Mouse (Mus musculus): ENCODE data around the gene Avpr1b. TPM values are rescaled to one million over a fixed set of nuclear protein-coding genes. Genes with fewer than 3 reads are reported as not detected.
"Not testable (repeated sequence)": the region's sequence is repeated elsewhere in the genome, so short reads cannot be mapped to it uniquely, and the experiment has no call there.

Gene Avpr1b
- polyA plus RNA-seq, 3 experiments from 2014 or later = not detected

GRCm38 (mm10) chr1:131619348-131619747 is 20.3 kb downstream of the Avpr1b start:
- ATAC-seq = no peak

GRCm38 (mm10) chr1:131623644-131624043 is 24.6 kb downstream of the Avpr1b start:
- ATAC-seq = no peak

GRCm38 (mm10) chr1:131624175-131624835 is 25.3 kb downstream of the Avpr1b start:
- no peak for ATAC-seq

- ATAC-seq = no peak
Observed at GRCm38 (mm10) chr1:131626200-131626599, 27.2 kb downstream of the Avpr1b start.

GRCm38 (mm10) chr1:131632216-131632615 is 33.2 kb downstream of the Avpr1b start:
- not testable (repeated sequence) for ATAC-seq

GRCm38 (mm10) chr1:131634495-131634894 is 35.5 kb downstream of the Avpr1b start:
- ATAC-seq = no peak

GRCm38 (mm10) chr1:131637791-131638540 is 38.9 kb downstream of the Avpr1b start, which contains the start of gene Ctse:
Ctse (plus strand) TSS chr1:131638306.
- peak; percentile 92 for ATAC-seq

- peak; percentile 33 for ATAC-seq
Observed at GRCm38 (mm10) chr1:131638541-131639421, 39.7 kb downstream of the Avpr1b start.

- no peak for ATAC-seq
Observed at GRCm38 (mm10) chr1:131640062-131640461, 41.0 kb downstream of the Avpr1b start.

- ATAC-seq = no peak
Observed at GRCm38 (mm10) chr1:131641565-131641964, 42.5 kb downstream of the Avpr1b start.

- no peak for ATAC-seq
Observed at GRCm38 (mm10) chr1:131642251-131642650, 43.2 kb downstream of the Avpr1b start.

- peak; percentile 91 for ATAC-seq
Observed at GRCm38 (mm10) chr1:131652670-131653443, 53.8 kb downstream of the Avpr1b start.

- no peak for ATAC-seq
Observed at GRCm38 (mm10) chr1:131655601-131656000, 56.6 kb downstream of the Avpr1b start.

- ATAC-seq = peak; percentile 90
Observed at GRCm38 (mm10) chr1:131657945-131658354, 58.9 kb downstream of the Avpr1b start.

- ATAC-seq = no peak
Observed at GRCm38 (mm10) chr1:131659512-131660085, 60.6 kb downstream of the Avpr1b start.

- no peak for ATAC-seq
Observed at GRCm38 (mm10) chr1:131660266-131660665, 61.2 kb downstream of the Avpr1b start.

GRCm38 (mm10) chr1:131660716-131661472 is 61.9 kb downstream of the Avpr1b start:
- no peak for ATAC-seq

Measured in inflammation-experienced regulatory T-cells, adult 6 months (primary cell).